Mouse (Mus musculus) lung, postnatal 0 days (tissue): Measurements from ENCODE around the gene 4930516K23Rik. TPM values are rescaled to one million over a fixed set of nuclear protein-coding genes. Genes with fewer than 3 reads are reported as not detected.

ENCODE experiments used
- ATAC-seq: fragments of 200-750 bp; cut with Nextera tagmentation; 2 replicates; pipeline ENCODE4 v1.8.0; 2017; ENCODE audit warnings: moderate library complexity
- DNase-seq: peaks from one replicate; pipeline ENCODE4 v3.0.0-alpha.2; 2016; ENCODE audit warnings: low spot score
- H3K27ac ChIP-seq: fragments of 300-500 bp; sonication (generic); 2 replicates; pipeline ENCODE4 v1.5.1; 2014; ENCODE audit warnings: antibody characterized with exemption, mild to moderate bottlenecking, low read length, mixed read lengths
- H3K27me3 ChIP-seq: fragments of 300-500 bp; sonication (generic); replicated peaks from 2 replicates; pipeline ENCODE4 v1.6.1; 2014; ENCODE audit warnings: low read length, mixed read lengths; ENCODE audit not compliant: insufficient read depth
- H3K36me3 ChIP-seq: fragments of 300-500 bp; sonication (generic); 2 replicates; pipeline ENCODE4 v1.6.1; 2014; ENCODE audit warnings: low read length, mixed read lengths; ENCODE audit not compliant: insufficient read depth
- H3K4me1 ChIP-seq: fragments of 300-500 bp; sonication (generic); 2 replicates; pipeline ENCODE4 v1.6.1; 2014; ENCODE audit warnings: antibody characterized with exemption, low read depth, low read length, mixed read lengths; ENCODE audit not compliant: insufficient read depth
- H3K4me2 ChIP-seq: fragments of 300-500 bp; sonication (generic); replicated peaks from 2 replicates; pipeline ENCODE4 v1.6.1; 2014; ENCODE audit warnings: low read depth, mild to moderate bottlenecking, low read length, moderate library complexity, mixed read lengths
- H3K4me3 ChIP-seq: fragments of 300-500 bp; sonication (generic); 2 replicates; pipeline ENCODE4 v1.5.1; 2014; ENCODE audit warnings: low read depth, low read length
- H3K9ac ChIP-seq: fragments of 300-500 bp; sonication (generic); replicated peaks from 2 replicates; pipeline ENCODE4 v1.6.1; 2014; ENCODE audit warnings: low read depth, mild to moderate bottlenecking
- H3K9me3 ChIP-seq: fragments of 300-500 bp; sonication (generic); 2 replicates; pipeline ENCODE4 v1.6.1; 2016; ENCODE audit warnings: low read length, mixed read lengths
- CTCF ChIP-seq: IDR thresholded peaks from 2 replicates; pipeline ENCODE4 v1.5.1; 2016; ENCODE audit warnings: antibody characterized with exemption, mild to moderate bottlenecking
- EP300 ChIP-seq: IDR thresholded peaks from 2 replicates; pipeline ENCODE4 v1.6.1; 2016; ENCODE audit warnings: antibody characterized with exemption, mild to moderate bottlenecking, control low read depth
- WGBS: fragments of 180-500 bp; shearing (Covaris S2); extraction: QIAGEN DNeasy Blood & Tissue Kit; methylation state at CpG from one replicate; pipeline ENCODE4 v1.1.7; 2014; 5-methylcytosine and 5-hydroxymethylcytosine counted together
- polyA plus RNA-seq: library from polyadenylated mRNA; unstranded; fragments of >200 nt; fragmentation: Nextera tagmentation; extraction: Ambion mirVana; gene quantifications from 2 replicates; pipeline ENCODE4 v1.2.1, GENCODE M21; 2015

4930516K23Rik gene
- polyA plus RNA-seq, result not detected in 2 replicates

DNA sequence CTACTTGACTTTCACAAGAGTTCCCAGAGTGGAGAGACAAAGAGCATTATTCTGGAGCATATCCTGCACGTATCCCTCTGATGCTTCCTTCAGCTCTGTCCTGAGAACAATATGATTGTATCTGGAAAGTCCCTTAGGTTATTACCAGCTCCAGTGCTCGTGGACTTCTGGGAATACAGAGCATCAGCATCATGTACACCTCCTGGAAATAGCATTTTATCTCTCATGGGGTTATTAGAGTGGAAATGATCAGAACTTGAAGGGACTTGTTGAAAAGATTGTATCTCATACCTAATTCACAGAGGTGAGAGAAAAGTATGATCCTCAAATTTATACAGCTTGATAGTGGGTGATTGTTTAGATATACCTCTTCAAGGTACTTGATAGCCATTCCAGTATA, at the start of gene 4930516K23Rik:
TSS of gene 4930516K23Rik (minus strand) at position 101 of the 400 bp plus-strand sequence.
- no peaks in the 10 kb centered on the region for H3K4me1 ChIP-seq
- no peak within 1 kb of the TSS for H3K4me3 ChIP-seq
- H3K27ac ChIP-seq, result no peak within 1 kb of the TSS
- DNase-seq (no peak), ATAC-seq (no peak)
- H3K4me2 ChIP-seq, result no peak within 1 kb of the TSS
- H3K9ac ChIP-seq, result no peak within 1 kb of the TSS
- no peaks in the 10 kb centered on the region for H3K27me3 ChIP-seq
- 37% methylated on average over 2 of the region's 2 CpGs for WGBS
- H3K36me3 ChIP-seq, result no peaks in the 10 kb centered on the region
- H3K9me3 ChIP-seq, result no peaks in the 10 kb centered on the region
- TF ChIP-seq EP300 (no peak), CTCF (no peak)

DNA sequence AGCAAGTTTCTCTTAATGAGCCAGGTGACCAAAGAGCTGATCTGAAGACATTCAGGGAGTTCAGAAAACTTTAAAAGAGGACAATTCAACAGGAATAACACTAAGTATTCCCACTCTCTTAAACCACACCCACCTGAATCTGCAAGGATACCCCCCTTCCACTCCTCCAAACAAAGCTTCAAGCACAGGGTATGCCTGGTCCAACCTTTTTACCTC, 43.4 kb upstream of the 4930516K23Rik start, which contains the start of gene Olfr646:
TSS of gene Olfr646 (plus strand) at position 117 of the 216 bp plus-strand sequence.
- H3K27me3 ChIP-seq, result no peaks in the 10 kb centered on the region
- no peak within 1 kb of the TSS for H3K27ac ChIP-seq
- H3K4me1 ChIP-seq, result no peaks in the 10 kb centered on the region
- H3K4me2 ChIP-seq, result no peak within 1 kb of the TSS
- H3K36me3 ChIP-seq, result no peaks in the 10 kb centered on the region
- H3K4me3 ChIP-seq, result no peak within 1 kb of the TSS
- no peak within 1 kb of the TSS for H3K9ac ChIP-seq
- no peak for DNase-seq
- no peak for ATAC-seq
- no peaks in the 10 kb centered on the region for H3K9me3 ChIP-seq
- no peak for TF ChIP-seq EP300
- no peak for TF ChIP-seq CTCF

DNA sequence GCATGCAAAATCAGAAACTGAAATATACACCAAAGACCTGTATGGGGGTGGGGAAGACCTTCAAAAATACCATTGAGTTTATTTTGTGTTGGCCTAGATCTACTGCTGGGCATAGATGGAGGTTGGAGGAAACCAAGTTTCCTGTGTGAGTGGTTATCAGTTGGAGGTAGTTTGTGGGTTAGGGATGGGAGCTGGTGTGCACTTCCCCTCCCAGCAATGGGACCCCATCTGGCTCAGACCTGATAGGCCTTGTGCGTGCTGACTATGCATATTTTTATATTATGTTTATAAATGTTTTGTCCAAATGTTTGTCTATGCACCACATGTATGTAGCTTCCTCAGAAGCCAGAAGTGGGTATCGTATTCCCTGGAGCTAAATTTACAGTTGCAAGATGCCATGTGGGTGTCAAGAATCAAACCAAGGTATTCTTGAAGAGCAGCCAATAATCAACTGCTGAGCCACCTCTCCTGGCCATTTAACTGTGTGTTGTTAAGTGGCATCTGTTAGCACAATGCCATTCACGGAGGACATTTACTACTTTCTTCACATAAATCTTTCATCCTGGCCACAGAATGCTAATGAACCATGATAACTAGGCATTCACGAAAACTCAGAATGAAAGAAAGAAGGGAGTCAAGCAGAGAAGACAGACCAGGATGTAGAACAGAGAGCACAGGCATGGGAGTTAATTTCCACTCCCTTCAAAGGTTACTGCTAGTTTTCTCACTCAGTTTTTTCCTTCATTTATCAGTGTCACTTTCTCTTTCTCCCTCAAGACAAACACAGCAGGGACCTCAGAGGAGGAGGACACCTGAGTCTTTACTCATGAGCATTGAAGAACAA, 42.9 kb upstream of the 4930516K23Rik start:
- Histone ChIP-seq H3K9ac (no peak overlapping the region), H3K4me3 (no peak overlapping the region), H3K36me3 (no peaks in the 10 kb centered on the region), H3K9me3 (no peaks in the 10 kb centered on the region), H3K4me1 (no peaks in the 10 kb centered on the region), H3K4me2 (no peak overlapping the region), H3K27me3 (no peaks in the 10 kb centered on the region), H3K27ac (no peak overlapping the region)
- no peak for DNase-seq
- 67% methylated on average over 4 of the region's 4 CpGs for WGBS
- no peak for TF ChIP-seq EP300
- TF ChIP-seq CTCF, result no peak
- no peak for ATAC-seq

DNA sequence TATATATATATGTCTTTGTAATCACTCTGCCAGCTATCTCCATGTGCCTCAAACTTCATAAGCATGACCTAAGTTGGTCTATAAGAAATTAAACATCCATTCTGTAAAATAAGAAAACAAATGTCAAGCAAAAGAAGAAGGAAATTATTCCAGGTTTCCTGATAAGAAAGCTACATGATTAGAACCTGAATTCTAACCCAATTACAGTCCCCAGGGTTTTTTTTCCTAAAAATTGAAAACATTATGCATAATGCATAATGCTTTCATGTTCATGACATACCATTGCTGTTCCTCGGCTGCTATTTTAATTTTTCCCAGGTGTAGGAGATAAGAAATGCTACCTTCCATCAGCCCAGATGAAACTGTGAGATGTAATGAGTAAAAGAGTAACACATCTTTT, 24.1 kb upstream of the 4930516K23Rik start, which contains the start of gene Olfr645:
TSS of gene Olfr645 (minus strand) at position 101 of the 400 bp plus-strand sequence.
- Histone ChIP-seq H3K4me3 (no peak within 1 kb of the TSS), H3K9ac (no peak within 1 kb of the TSS), H3K9me3 (no peaks in the 10 kb centered on the region), H3K36me3 (no peaks in the 10 kb centered on the region), H3K27me3 (no peaks in the 10 kb centered on the region), H3K27ac (no peak within 1 kb of the TSS), H3K4me1 (no peaks in the 10 kb centered on the region), H3K4me2 (no peak within 1 kb of the TSS)
- WGBS, result 71% methylated on average over 1 of the region's 1 CpGs
- DNase-seq (no peak), ATAC-seq (no peak)
- no peak for TF ChIP-seq CTCF
- no peak for TF ChIP-seq EP300

DNA sequence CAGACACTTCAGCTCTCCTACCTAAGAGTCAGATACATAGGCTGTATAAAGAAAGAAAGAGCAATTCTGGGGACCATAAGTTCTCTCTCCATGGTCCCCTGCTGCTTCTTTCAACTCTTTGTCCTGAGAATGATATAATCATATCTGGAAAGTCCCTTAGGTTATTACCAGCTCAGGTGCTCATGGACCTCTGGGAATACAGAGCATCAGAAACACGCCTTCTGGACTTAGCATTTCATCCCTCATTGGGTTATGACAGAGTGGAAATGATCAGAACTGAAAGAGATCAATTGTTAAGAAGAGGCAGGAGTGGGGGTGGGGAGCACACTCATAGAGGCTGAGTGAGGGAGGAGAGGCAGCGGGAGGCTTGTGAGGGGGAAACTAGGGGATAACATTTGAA, 10.5 kb upstream of the 4930516K23Rik start, which contains the start of gene Olfr644:
TSS of gene Olfr644 (minus strand) at position 101 of the 400 bp plus-strand sequence.
- Histone ChIP-seq H3K4me2 (no peak within 1 kb of the TSS), H3K27ac (no peak within 1 kb of the TSS), H3K27me3 (no peaks in the 10 kb centered on the region), H3K4me1 (no peaks in the 10 kb centered on the region), H3K36me3 (no peaks in the 10 kb centered on the region), H3K9ac (no peak within 1 kb of the TSS), H3K4me3 (no peak within 1 kb of the TSS), H3K9me3 (no peaks in the 10 kb centered on the region)
- 58% methylated on average over 2 of the region's 2 CpGs for WGBS
- TF ChIP-seq EP300 (no peak), CTCF (no peak)
- DNase-seq (no peak), ATAC-seq (no peak)

DNA sequence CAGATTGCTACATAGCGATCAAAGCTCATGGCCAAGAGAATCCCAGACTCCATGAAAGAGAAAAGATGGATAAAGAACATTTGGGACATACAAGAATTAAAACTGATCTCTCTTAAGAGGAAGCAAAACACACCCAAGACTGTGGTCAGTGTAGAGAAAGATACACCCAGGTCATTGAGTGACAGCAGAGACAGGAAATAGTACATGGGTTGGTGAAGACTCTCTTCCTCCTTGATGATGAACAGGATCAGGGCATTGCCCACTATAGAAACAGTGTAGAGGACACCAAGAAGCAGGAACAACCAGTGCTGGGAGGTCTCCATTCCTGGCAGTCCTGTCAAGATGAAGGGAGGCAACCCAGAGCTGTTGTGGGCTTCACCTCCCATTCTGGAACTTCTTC, 2.0 kb downstream of the 4930516K23Rik start:
- Histone ChIP-seq H3K9ac (no peak overlapping the region), H3K4me3 (no peak overlapping the region), H3K9me3 (no peaks in the 10 kb centered on the region), H3K36me3 (no peaks in the 10 kb centered on the region), H3K4me1 (no peaks in the 10 kb centered on the region), H3K4me2 (no peak overlapping the region), H3K27me3 (no peaks in the 10 kb centered on the region), H3K27ac (no peak overlapping the region)
- ATAC-seq (no peak), DNase-seq (no peak)
- TF ChIP-seq CTCF (no peak), EP300 (no peak)
- 81% methylated on average over 1 of the region's 1 CpGs for WGBS
